Mouse (Mus musculus) bone marrow, adult 2 months (tissue): Measurements from ENCODE around the gene Itprid2.

Experiments
- CTCF ChIP-seq: fragments of 200-500 bp; IDR thresholded peaks from 2 replicates; pipeline ENCODE4 v1.5.1; 2011; ENCODE audit warnings: low read length, control low read depth; ENCODE audit not compliant: control insufficient read depth, insufficient read depth
- POLR2A ChIP-seq: fragments of 200-500 bp; IDR thresholded peaks from 2 replicates; pipeline ENCODE4 v1.6.1; 2011; ENCODE audit warnings: low read depth, mild to moderate bottlenecking, control low read depth, low read length, borderline replicate concordance; ENCODE audit not compliant: control insufficient read depth

DNA sequence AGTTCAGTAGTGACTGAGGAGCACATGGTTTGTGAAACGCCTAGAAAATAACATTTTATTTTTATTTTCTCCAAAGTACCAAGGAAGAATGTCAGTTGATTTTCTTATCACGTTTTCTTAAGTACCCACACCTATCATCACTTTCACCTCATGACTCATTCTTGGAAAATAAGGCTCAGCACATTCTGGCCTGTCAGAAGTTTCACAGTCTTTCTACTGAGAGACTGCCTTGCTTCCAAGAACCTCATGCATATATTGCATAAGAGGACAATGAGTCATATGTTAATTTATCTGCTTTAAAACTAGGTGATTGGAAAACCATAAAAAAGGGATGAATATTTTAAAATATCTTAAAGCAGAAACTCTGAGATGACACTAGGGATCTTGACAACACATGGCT is 63.0 kb downstream of the Itprid2 start:
- TF ChIP-seq CTCF (no peak), POLR2A (no peak)
